Mouse (Mus musculus): ENCODE results near the gene Ngfr.
"Not testable (repeated sequence)": the region's sequence is repeated elsewhere in the genome, so short reads cannot be mapped to it uniquely, and the experiment has no call there.

The Ngfr gene

DNA sequence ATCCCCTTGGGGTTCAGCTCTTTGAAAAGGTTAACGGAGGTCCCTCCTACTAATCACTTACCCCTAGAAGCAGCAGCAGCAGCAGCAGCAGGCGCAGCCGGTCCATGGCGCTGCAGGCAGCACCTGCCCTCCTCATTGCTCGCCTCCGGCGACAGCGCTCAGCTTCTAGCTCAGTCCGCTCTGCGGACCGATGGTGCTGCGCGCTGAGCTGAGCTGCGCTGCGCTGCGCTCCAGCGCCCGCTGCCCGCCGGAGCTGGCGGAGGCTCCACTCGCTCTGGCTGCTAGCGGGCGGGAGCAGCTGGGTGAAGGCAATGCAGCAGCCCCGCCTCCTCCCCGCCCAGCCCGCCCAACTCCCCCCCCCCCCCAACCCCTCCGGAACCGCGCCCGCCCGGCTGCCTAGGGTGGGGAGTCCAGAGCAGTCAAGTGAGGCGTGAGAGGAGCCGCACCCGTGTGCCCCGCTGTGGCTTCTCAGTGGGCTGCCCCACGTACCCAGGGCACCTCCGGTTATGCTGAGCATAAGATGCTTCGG is at the start of gene Ngfr:
Gene Ngfr, minus strand, starts transcription at position 313 of the 529 bp plus-strand sequence.
- DNase-seq (ENCODE audit: extremely low spot score), result no peak

DNA sequence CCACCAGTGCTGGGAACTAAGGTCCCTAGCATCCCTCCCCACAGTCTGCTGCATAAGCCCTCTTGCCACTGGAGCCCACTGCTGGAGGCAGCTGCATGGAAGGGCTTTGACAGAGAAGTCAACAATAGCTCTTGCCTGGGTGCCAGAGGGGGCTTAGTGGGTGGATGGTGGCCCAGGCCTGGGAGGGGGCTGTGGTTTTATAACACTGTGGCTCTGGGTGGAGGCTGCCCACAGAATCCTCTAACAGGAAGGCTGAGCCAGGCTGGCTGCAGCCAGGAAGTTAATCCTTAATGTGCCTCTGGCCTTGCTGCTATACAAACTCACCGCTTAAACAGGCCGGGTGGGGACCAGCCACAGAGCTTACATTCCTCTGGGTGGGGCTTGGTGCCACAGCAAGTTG is 47.5 kb upstream of the Ngfr start:
- DNase-seq (ENCODE audit: extremely low spot score), result no peak

DNA sequence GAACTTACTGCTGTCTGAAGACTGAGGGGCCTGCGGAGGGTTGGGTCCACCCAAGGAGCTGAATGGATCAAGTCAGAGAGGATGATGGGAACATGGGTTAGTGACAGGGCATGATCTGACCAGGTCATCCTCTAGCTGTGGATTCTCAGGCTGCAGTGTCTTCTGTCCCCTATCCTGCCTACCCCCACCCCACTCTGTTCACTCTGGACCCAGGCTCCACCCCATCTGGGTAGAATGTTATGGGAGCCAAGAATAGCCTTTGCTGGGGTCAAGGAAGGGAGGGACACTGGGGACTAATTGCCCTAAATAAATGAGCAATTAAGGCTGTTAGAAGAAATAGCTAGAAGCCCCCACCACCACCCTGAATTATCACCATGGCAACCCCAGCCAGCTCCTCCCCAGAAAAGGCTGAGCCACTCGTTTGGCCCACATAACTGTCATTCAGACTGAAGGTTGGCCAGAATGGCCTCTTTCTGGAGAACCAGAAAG is 46.0 kb upstream of the Ngfr start:
- no peak for DNase-seq (ENCODE audit: extremely low spot score)

DNA sequence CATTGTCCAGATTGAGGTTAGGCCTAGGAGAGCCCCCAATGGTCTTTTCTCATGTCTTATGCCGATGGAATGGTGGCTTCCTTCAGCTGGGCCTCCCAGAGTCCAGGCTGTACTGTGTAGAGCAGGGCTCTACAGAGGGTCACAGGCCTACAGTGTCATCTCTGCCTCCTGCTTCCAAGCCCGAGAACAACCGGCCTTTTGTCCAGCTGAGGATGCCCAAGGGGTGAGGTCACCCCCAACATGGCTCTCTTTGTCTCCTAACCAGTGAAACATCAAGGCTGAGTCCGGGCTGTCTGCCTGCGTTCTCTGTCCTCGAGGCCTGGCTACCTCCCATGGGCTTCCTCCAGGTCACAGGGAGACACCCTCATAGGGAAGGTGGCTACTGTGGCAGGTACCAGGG is 44.9 kb upstream of the Ngfr start:
- no peak for DNase-seq (ENCODE audit: extremely low spot score)

DNA sequence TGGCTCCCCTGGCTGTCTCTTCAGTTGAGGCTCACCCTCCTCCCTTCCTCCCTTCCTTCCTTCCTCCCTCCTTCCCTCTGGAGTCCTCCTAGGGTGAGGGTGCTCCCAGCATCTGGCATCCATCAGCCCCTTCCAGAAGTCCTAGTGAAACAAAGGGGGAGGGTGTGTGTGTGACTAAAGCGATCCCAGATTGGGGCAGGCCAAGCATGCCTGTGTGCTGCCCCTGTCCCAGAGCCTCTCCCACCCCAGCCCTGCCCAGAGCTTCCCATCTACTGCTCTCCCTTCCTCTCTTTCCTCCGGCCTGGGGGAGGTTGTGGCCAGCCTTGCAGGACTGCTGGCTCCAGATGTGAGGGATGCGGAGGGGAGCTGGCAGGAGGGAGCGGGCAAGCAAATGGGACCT is 43.8 kb upstream of the Ngfr start:
- no peak for DNase-seq (ENCODE audit: extremely low spot score)

DNA sequence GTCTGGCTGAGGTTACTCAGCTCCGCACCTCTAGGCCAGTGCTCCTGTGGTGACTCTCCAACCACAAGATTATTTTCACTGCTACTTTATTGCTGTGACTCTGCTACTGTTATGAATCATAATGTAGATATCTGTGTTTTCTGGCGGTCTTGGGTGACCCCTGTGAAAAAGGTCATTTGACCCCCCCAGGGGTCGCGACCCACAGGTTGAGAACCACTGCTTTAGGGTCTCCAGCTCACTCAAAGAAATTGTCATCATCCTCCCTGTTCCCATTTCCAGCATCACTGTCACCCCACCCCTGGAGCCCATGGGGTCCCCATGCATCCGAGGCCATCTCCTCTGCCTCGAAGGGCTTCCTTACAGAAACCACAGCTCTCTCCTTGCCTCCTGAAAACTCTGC is 43.0 kb upstream of the Ngfr start:
- DNase-seq (ENCODE audit: extremely low spot score), result no peak

DNA sequence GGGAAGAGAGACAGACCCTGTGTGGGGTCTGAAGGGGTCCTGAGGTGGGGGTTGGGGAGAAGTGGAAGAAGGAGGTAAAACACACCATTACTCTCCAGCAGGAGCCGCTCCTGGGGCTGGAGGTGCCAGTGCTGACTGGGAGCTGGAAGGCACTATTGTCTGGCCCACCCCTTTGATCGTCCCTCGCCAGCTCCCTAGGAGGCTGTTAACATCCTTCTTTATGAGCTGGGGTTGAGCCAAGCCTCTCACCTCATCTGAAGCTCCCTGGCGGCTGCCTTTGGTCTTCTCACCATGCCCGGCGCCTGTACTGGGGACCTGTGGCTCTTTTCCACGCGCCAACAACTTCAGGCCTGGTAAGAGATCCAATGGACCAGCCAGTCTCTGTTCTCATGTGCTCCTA is 34.9 kb upstream of the Ngfr start:
- DNase-seq (ENCODE audit: extremely low spot score), result no peak

DNA sequence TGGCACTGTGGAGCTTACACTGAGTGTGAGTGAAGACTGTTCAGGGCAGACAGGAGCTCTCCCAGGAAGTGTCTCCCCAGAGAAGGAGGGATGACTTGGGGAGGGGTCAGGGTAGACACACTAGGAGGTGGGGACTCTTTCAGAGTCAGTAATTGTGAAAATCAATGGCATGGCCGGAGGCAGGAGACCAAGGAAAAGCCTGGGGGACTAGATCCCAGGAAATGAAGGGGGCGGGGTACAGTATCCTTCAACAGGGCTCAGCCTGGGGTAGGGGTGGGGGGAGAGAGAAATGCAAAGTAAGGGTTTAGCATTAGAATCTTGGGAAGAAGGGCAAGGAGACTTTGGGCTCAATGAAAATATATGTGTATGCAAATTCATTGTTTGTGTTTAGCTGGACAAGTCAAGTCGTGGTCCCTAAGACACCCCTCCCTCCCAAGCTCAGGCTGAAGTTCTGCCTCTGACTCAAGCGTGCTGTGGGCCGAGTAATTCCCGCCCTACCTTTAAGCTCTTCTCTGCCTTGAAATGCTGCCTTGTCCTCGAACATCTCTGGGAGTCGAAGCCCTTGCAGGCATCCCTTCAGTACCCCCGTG is 34.1 kb upstream of the Ngfr start:
- no peak for DNase-seq (ENCODE audit: extremely low spot score)

DNA sequence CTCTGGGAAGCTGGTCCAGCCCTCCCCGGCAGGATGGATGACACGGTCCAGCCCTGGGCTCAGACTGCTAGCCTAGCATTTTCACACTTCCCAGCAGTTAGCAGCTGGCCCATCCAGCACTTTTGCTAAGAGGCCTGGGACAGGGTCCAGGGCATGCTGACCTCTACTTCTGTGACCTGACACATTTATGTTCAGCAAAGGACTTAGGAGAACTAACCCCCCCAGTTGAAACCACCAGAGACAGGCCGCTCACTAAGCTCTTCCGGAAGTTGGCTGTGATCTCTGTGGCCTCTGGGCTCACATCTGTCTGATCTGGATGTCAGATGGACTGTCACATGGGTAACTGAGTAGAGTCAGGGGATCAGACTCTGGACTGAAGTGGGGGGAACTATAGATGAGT is 33.5 kb upstream of the Ngfr start:
- no peak for DNase-seq (ENCODE audit: extremely low spot score)

DNA sequence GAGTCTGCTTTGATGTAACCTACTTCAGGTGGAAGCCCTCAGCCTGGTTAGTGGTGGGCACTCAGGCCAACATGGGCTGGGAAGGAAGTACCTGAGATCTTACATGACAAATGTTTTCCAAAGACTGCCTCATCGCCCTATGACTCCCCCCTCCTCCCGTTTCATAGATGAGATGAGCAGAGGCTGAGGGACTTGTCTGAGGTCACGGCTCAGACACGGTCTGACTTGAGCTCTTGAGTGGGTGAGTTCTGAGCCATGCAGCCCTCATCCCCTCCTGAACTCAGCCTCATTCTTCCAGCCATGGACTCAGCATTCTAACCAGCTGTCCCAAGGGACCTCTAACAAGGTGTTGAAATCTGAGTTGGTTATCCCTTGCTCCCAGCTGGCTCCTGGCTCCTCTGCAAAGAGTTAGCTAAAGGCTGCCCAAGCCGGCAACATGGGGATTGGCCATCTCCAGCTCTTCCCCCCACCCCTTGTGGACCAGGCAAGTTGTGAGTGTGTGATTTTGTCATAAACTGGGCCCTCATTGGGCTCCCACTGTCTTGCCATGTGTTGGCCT is 32.4 kb upstream of the Ngfr start:
- DNase-seq (ENCODE audit: extremely low spot score), result no peak

DNA sequence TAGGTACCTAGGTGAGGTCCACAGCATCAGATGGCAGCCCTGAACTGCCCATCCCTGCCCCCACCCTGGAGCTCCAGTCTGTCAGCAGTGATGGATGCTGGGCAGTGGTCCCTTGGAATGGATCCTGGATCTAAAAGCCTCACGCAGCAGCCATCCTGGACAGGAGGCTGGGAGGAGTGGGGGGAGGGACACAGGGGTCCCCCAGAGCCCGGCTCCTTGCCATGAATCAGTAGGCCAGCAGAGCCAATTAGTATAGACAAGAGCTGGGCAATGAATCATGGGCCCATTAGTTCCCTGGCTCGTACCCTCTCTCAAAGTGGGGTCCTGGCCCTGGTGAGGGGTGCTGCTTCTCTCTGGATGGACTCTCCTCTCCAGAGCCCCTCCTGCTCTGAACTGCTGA is 31.5 kb upstream of the Ngfr start:
- DNase-seq (ENCODE audit: extremely low spot score), result no peak

DNA sequence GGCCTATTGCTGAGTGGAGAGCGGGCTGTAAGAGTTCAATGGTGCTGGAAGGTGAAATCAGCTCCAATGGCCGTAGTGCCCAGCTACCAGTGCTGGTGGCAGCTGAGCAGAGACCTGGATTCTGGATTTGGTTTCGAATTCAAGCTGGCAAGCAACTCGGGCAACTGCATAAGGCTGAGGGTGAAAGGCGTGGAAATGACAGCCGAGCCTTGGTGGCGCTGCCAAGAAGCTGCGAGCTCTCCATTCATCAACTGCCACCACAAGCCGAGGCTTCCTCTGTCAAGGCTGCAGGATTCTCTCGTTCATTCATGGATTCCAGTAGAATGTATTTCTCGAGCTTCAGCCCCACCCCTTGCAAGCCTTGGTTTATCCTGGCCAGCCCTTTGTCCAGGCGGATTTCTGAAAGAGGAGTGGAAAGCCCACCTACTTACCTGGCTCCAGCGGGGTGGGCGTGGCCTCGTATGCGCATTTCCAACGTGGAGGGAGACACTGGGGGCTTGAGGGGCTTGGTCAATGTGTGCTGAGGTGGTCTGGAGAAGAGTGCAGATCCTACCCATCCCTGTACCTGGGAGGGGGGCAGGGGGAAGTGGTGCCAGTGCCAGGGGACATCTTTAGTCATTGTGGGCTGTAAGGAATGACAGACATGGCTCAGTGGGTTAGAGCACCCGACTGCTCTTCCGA is 30.4 kb upstream of the Ngfr start:
- no peak for DNase-seq (ENCODE audit: extremely low spot score)

DNA sequence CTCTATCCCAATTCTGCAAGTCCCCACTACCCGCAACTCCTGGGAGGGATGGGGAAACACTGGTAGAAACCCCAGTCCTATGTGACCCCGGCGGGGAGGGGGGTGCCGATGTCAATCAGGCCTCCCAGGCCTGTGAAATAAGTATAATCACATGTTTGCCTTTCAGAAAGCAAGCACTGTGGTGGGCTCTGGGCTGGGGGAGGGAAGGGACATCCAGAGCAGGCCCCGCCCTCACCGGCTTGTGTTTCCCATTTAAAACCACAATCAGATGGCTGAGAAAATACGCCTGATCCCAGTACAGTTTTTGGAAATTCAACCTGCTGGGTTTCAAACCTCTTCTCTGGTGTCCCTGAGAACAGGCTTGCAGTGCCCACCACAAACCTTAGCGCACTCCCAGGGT is 27.2 kb upstream of the Ngfr start:
- DNase-seq (ENCODE audit: extremely low spot score), result no peak

DNA sequence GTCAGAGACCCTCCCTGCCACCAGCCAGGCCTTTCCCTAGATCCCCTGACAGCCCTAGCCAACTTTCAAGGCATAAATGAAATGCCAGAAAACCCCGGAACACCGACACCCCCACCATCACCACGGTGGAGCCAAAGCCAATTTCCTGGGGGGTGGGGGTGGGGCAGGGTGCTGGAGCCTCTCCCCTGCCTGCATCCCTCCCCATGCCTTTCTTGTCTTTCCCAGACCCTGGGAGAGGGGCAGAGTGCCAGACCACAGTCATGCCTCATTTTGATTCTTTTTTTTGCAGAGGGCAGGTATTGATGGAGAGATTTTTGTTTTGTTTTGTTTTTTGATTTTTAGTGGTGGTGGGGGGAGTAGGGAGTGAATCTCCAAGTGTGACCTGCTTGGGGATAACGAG is 23.7 kb upstream of the Ngfr start:
- no peak for DNase-seq (ENCODE audit: extremely low spot score)

DNA sequence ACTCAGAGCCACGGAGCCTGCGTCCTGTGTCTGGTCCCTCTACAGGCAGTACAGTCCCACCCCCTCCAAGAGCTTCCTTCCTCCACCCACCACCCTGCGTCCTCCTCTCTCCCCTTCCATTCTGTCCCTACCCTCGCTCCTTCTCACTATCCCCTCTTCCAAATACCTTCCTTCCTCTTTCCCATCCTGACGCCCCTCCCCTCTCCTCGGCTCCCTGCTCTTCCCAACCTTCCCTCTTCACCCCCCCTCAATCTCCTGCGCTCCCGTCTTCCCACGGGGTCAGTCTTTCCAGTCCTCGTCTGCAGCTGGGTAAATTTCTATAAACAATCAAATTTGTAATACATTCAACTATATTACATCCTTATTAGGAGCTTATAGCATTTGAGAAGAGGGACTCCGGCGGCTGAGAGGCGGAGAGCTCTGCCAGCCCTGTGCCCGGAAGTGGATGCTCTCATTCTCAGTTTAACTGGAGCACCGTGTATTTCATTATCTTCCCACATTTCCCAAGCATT is 22.9 kb upstream of the Ngfr start:
- no peak for DNase-seq (ENCODE audit: extremely low spot score)

DNA sequence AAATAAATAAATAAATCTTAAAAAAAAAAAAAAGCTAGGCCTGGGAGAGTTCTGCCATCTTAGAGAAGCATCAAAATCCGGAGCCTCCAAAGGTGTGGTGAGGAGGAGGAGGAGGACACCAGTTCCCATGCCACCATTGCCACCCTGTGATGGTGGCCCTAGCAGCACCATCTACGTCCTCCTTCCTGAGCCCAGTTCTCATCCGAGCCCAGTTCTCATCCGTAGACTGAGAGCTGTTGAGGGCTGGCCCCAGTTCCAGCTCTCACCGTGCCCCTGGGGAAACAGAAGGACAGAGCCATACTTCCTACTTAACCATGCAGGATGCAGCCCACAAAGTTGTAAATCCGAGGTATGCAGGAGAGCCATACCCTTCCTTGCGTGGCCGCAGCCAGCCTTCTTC is 22.4 kb upstream of the Ngfr start:
- DNase-seq (ENCODE audit: extremely low spot score), result no peak

DNA sequence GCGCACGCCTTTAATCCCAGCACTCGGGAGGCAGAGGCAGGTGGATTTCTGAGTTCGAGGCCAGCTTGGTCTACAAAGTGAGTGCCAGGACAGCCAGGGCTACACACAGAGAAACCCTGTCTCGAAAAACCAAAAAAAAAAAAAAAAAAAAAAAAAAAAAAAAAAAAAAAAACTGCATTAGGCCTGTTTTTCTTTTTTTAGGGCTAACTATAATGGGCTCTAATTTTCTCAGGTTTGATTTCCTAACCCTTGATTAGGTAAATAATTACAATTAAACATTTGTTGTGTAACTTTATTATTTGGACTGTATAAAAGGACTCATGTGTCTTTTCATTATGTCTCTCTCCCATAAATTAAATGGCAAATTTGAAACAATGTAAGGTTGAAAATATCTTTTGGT is 19.8 kb upstream of the Ngfr start:
- not testable (repeated sequence) for DNase-seq (ENCODE audit: extremely low spot score)

DNA sequence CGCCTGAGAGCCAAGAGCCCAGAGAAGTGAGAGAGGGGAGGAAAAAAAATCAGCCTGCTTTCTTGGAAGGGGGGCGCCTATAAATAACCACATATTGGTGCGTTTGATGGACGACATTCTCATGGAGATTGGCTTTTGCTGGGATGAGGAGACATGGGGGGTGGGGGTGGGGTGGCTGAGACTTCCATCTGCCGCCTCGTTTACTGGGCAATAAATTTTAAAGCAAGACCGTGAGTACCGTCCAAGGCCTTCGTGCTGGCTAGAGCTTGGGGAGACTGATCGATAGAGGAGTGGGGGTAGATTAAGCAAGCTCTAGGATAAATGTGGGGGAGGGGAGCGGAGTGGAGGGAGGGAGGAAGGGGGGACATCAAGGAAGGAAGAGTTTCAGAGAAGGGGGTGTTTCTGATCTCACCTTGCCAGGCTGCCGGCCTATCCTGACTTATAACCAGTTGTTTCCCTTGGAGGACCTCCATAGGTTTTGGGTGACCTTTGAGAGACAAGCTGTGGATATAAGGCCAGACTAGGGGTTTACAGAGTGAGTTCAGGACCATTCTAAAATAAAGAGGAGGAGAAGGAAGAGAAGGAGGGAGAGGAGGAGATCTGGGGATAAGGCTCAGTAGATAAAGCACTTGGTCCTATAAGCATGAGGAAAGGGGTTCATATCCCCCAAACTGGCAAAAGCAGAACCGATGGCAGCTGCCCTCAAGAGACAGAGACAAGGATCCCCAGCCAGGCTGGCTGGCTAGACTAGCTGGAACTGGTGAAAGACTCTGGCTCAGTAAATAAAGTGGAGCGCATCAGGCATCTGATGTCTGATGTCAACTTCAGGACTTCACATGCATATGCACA is 10.9 kb upstream of the Ngfr start:
- no peak for DNase-seq (ENCODE audit: extremely low spot score)

DNA sequence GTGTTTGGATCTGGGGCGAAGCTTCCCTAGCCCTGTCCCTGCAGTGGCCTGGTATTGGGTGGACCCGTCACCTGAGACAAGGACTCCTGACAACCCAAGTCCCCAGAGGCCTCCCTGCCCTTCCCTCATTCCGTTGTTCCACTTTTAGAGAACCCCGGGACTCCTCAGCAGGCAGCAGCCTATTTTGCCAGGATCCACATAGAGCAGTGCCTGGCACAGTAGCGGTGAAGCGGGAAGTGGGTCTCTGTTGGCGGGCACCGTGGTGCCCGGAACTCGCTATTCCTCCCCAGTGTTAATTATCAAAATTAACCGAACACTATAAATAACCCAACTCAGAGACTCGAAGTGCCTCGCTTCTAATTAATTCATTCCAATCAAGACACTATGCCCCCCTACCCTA is 10.2 kb upstream of the Ngfr start:
- DNase-seq (ENCODE audit: extremely low spot score), result no peak

DNA sequence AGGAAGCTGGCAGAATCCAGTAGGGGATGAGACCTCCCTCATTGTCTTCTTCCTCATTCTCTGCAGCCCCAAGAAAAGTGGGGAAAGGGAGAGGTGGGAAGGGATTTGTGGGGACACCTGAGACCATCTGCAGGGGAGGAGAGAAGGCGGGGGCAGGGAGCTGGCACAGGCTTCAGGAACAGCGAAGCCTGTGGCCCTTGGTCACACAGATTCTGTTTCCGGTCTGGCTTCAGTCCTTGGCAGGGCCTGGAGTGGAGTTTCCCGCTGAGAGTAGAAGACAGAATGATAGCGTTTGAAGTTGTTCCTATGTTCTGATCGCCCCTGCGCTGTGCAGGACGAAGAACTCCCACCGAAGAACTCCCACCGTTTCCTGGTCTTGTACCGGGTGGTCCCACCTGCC is 9.2 kb upstream of the Ngfr start:
- DNase-seq (ENCODE audit: extremely low spot score), result no peak

DNA sequence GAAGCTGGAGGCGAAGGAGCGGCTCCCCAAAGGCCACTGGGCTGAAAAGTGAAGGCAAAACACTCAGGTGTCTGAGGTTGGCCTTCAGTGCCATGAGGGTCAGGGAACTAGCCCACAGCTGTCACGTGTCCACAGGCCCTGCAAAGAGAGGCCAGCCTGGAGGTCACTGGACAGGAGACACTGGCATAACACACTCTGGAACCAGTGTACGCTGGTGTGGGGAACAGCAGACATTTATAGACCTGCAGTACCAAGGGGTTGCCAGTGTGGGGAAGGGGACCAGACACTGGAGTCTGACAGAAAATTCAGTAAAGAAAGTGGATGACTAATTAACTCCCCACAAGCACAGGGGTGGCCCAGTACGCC is 8.6 kb upstream of the Ngfr start:
- no peak for DNase-seq (ENCODE audit: extremely low spot score)

DNA sequence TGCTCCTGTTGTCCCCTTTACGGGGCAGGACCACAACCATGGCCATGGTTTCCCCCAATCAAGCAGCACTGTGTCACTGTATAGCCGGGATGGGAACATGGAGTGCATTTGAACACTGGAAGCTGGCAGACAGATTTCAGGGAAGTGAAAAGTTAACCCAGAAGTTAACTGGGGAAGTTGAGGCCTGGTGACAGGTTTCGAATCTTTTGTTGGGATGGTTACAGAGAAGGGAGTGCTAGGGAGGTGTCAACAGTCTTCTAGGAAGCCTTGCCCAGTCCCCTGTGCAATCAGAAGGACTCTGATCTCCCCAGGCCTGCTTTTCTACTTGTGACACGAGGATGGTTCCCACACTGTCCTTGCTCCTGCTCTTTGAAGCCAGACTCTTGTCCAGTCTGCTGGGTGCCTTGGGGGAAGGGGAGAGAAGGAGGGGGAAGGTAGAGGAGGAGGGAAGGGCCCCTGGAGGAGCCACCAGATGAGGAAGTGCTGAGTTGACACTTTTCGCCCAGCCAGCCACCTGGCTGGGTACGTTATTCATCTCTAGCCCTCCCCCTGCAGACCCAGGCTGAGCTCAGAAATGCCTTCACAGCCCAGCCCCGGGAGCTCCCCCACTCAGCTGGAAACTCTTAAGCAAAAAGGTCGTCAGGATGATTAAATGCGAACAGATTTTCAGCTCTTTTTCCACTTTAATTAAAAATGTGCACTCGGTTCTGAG is 8.1 kb upstream of the Ngfr start:
- DNase-seq (ENCODE audit: extremely low spot score), result no peak

All from embryo, embryonic 9.5 days (tissue).